Mouse (Mus musculus): ENCODE measurements around the gene Mycbp2.

- TF ChIP-seq GATA1 (IDR thresholded peaks at IDR 0.05; ENCODE audit: borderline replicate concordance, low read length): no peak
- no peak for TF ChIP-seq FLI1 (IDR thresholded peaks at IDR 0.05; ENCODE audit: low read length)
Observed at GRCm38 (mm10) chr14:103345486-103345857, 1.1 kb downstream of the Mycbp2 start.

Data from megakaryocyte, embryonic 14.5 days (primary cell).